Mouse (Mus musculus): Measurements from ENCODE around the gene Slc44a4. TPM values are rescaled to one million over a fixed set of nuclear protein-coding genes. Genes with fewer than 3 reads are reported as not detected.
"Not testable (repeated sequence)": the region's sequence is repeated elsewhere in the genome, so short reads cannot be mapped to it uniquely, and the experiment has no call there.

The Slc44a4 gene
- polyA plus RNA-seq, 1 experiment: 0.59 TPM

GRCm38 (mm10) chr17:34962125-34962524, 47.9 kb downstream of the Slc44a4 start:
- TF ChIP-seq CTCF (IDR thresholded peaks at IDR 0.05; ENCODE audit: borderline replicate concordance, control insufficient read depth, extremely low read depth, insufficient read depth, low read length, poor library complexity) (no peak), POLR2A (IDR thresholded peaks at IDR 0.05; ENCODE audit: control insufficient read depth, extremely low read depth, insufficient read depth, low read length, poor library complexity) (no peak)
- Histone ChIP-seq H3K4me3 (ENCODE audit: control insufficient read depth, insufficient read depth, low read length) (no peak overlapping the region), H3K4me1 (replicated peaks; ENCODE audit: control insufficient read depth, insufficient read depth, low read length) (peaks cover 3% of the 10 kb centered on the region; the same call in 1 of the 2 replicates), H3K27me3 (ENCODE audit: control insufficient read depth, insufficient read depth, low read length) (no peaks in the 10 kb centered on the region; the same call in none of the 2 replicates), H3K27ac (ENCODE audit: control insufficient read depth, insufficient read depth, low read length) (no peak overlapping the region), H3K36me3 (ENCODE audit: control insufficient read depth, insufficient read depth, low read length) (no peaks in the 10 kb centered on the region)
- no peak for DNase-seq
- 9% methylated on average over 3 of the region's 3 CpGs for WGBS

GRCm38 (mm10) chr17:34962841-34963240, 48.6 kb downstream of the Slc44a4 start:
- WGBS: 72% methylated on average over 1 of the region's 1 CpGs
- no peaks in the 10 kb centered on the region for H3K36me3 ChIP-seq (ENCODE audit: control insufficient read depth, insufficient read depth, low read length)
- H3K27ac ChIP-seq (ENCODE audit: control insufficient read depth, insufficient read depth, low read length): no peak overlapping the region
- TF ChIP-seq POLR2A (IDR thresholded peaks at IDR 0.05; ENCODE audit: control insufficient read depth, extremely low read depth, insufficient read depth, low read length, poor library complexity) (no peak), CTCF (IDR thresholded peaks at IDR 0.05; ENCODE audit: borderline replicate concordance, control insufficient read depth, extremely low read depth, insufficient read depth, low read length, poor library complexity) (no peak)
- H3K4me1 ChIP-seq (replicated peaks; ENCODE audit: control insufficient read depth, insufficient read depth, low read length): peaks cover 3% of the 10 kb centered on the region; the same call in 1 of the 2 replicates
- no peak for DNase-seq
- no peak overlapping the region for H3K4me3 ChIP-seq (ENCODE audit: control insufficient read depth, insufficient read depth, low read length)
- H3K27me3 ChIP-seq (ENCODE audit: control insufficient read depth, insufficient read depth, low read length): peaks cover 2% of the 10 kb centered on the region

GRCm38 (mm10) chr17:34964640-34965049, 50.4 kb downstream of the Slc44a4 start:
- no peaks in the 10 kb centered on the region for H3K4me1 ChIP-seq (replicated peaks; ENCODE audit: control insufficient read depth, insufficient read depth, low read length)
- no peak overlapping the region for H3K27ac ChIP-seq (ENCODE audit: control insufficient read depth, insufficient read depth, low read length)
- 81% methylated on average over 1 of the region's 1 CpGs for WGBS
- no peaks in the 10 kb centered on the region for H3K36me3 ChIP-seq (ENCODE audit: control insufficient read depth, insufficient read depth, low read length)
- no peak overlapping the region for H3K4me3 ChIP-seq (ENCODE audit: control insufficient read depth, insufficient read depth, low read length)
- DNase-seq: no peak
- peaks cover 13% of the 10 kb centered on the region for H3K27me3 ChIP-seq (ENCODE audit: control insufficient read depth, insufficient read depth, low read length)
- TF ChIP-seq CTCF (IDR thresholded peaks at IDR 0.05; ENCODE audit: borderline replicate concordance, control insufficient read depth, extremely low read depth, insufficient read depth, low read length, poor library complexity) (no peak), POLR2A (IDR thresholded peaks at IDR 0.05; ENCODE audit: control insufficient read depth, extremely low read depth, insufficient read depth, low read length, poor library complexity) (no peak)

GRCm38 (mm10) chr17:34965627-34966026, 51.4 kb downstream of the Slc44a4 start:
- no peak overlapping the region for H3K27ac ChIP-seq (ENCODE audit: control insufficient read depth, insufficient read depth, low read length)
- no peak overlapping the region for H3K4me3 ChIP-seq (ENCODE audit: control insufficient read depth, insufficient read depth, low read length)
- TF ChIP-seq CTCF (IDR thresholded peaks at IDR 0.05; ENCODE audit: borderline replicate concordance, control insufficient read depth, extremely low read depth, insufficient read depth, low read length, poor library complexity): no peak
- TF ChIP-seq POLR2A (IDR thresholded peaks at IDR 0.05; ENCODE audit: control insufficient read depth, extremely low read depth, insufficient read depth, low read length, poor library complexity): no peak
- peaks cover 13% of the 10 kb centered on the region for H3K27me3 ChIP-seq (ENCODE audit: control insufficient read depth, insufficient read depth, low read length)
- H3K4me1 ChIP-seq (replicated peaks; ENCODE audit: control insufficient read depth, insufficient read depth, low read length): no peaks in the 10 kb centered on the region
- no peak for DNase-seq
- H3K36me3 ChIP-seq (ENCODE audit: control insufficient read depth, insufficient read depth, low read length): no peaks in the 10 kb centered on the region
- WGBS: 64% methylated on average over 5 of the region's 5 CpGs

- H3K27ac ChIP-seq (ENCODE audit: control insufficient read depth, insufficient read depth, low read length); DNase-seq; H3K4me1 ChIP-seq (replicated peaks; ENCODE audit: control insufficient read depth, insufficient read depth, low read length); H3K4me3 ChIP-seq (ENCODE audit: control insufficient read depth, insufficient read depth, low read length); H3K36me3 ChIP-seq (ENCODE audit: control insufficient read depth, insufficient read depth, low read length): not testable (repeated sequence)
- peaks cover 18% of the 10 kb centered on the region; the same call in 1 of the 2 replicates for H3K27me3 ChIP-seq (ENCODE audit: control insufficient read depth, insufficient read depth, low read length)
- whole genome bisulfite sequencing: 78% methylated on average over 8 of the region's 11 CpGs
Measured at GRCm38 (mm10) chr17:34969822-34970221, 55.6 kb downstream of the Slc44a4 start, which contains the start of gene Gm20481. Gene Gm20481, plus strand, starts transcription at chr17:34969912.

- not testable (repeated sequence) for H3K36me3 ChIP-seq (ENCODE audit: control insufficient read depth, insufficient read depth, low read length); H3K27ac ChIP-seq (ENCODE audit: control insufficient read depth, insufficient read depth, low read length); H3K4me3 ChIP-seq (ENCODE audit: control insufficient read depth, insufficient read depth, low read length); DNase-seq; H3K4me1 ChIP-seq (replicated peaks; ENCODE audit: control insufficient read depth, insufficient read depth, low read length)
- WGBS: 44% methylated on average over 25 of the region's 37 CpGs
- peaks cover 18% of the 10 kb centered on the region; the same call in 1 of the 2 replicates for H3K27me3 ChIP-seq (ENCODE audit: control insufficient read depth, insufficient read depth, low read length)
Measured at GRCm38 (mm10) chr17:34970850-34971249, 56.6 kb downstream of the Slc44a4 start.

GRCm38 (mm10) chr17:34971694-34972068, 57.4 kb downstream of the Slc44a4 start:
- DNase-seq; H3K36me3 ChIP-seq (ENCODE audit: control insufficient read depth, insufficient read depth, low read length); H3K4me1 ChIP-seq (replicated peaks; ENCODE audit: control insufficient read depth, insufficient read depth, low read length); H3K27ac ChIP-seq (ENCODE audit: control insufficient read depth, insufficient read depth, low read length): not testable (repeated sequence)
- 4% methylated on average over 29 of the region's 43 CpGs for WGBS
- Histone ChIP-seq H3K4me3 (ENCODE audit: control insufficient read depth, insufficient read depth, low read length) (peak overlapping the region; percentile 32), H3K27me3 (ENCODE audit: control insufficient read depth, insufficient read depth, low read length) (peaks cover 18% of the 10 kb centered on the region; the same call in 1 of the 2 replicates)

GRCm38 (mm10) chr17:34972069-34972749, 57.9 kb downstream of the Slc44a4 start, which contains the start of the genes Hspa1a and Hspa1l:
Gene Hspa1a, minus strand, starts transcription at chr17:34972156.
Gene Hspa1l, plus strand, starts transcription at chr17:34972703.
- not testable (repeated sequence) for H3K4me1 ChIP-seq (replicated peaks; ENCODE audit: control insufficient read depth, insufficient read depth, low read length); H3K36me3 ChIP-seq (ENCODE audit: control insufficient read depth, insufficient read depth, low read length); H3K27ac ChIP-seq (ENCODE audit: control insufficient read depth, insufficient read depth, low read length)
- H3K27me3 ChIP-seq (ENCODE audit: control insufficient read depth, insufficient read depth, low read length): peaks cover 18% of the 10 kb centered on the region; the same call in 1 of the 2 replicates
- peak; percentile 53 for DNase-seq
- H3K4me3 ChIP-seq (ENCODE audit: control insufficient read depth, insufficient read depth, low read length): peak within 1 kb of the TSS; percentile 39
- WGBS: 1% methylated on average over 33 of the region's 33 CpGs
